Mouse (Mus musculus) forebrain, embryonic 10.5 days (tissue): ENCODE data around the gene Abcc9. TPM values are rescaled to one million over a fixed set of nuclear protein-coding genes. Genes with fewer than 3 reads are reported as not detected.

ENCODE experiments used
- DNase-seq: peaks from one replicate; pipeline ENCODE4 v3.0.0-alpha.2; 2017; ENCODE audit warnings: low spot score; ENCODE audit errors: extremely low spot score
- H3K27ac ChIP-seq: fragments of 300-500 bp; sonication (generic); 2 replicates; pipeline ENCODE4 v1.5.1; 2016; ENCODE audit warnings: mild to moderate bottlenecking
- H3K27me3 ChIP-seq: fragments of 300-500 bp; sonication (generic); 2 replicates; pipeline ENCODE4 v1.6.1; 2016; ENCODE audit warnings: mild to moderate bottlenecking; ENCODE audit not compliant: poor library complexity, severe bottlenecking
- H3K36me3 ChIP-seq: fragments of 300-500 bp; sonication (generic); replicated peaks from 2 replicates; pipeline ENCODE4 v1.6.1; 2016; ENCODE audit warnings: mild to moderate bottlenecking, moderate library complexity
- H3K4me1 ChIP-seq: fragments of 300-500 bp; sonication (generic); 2 replicates; pipeline ENCODE4 v1.6.1; 2016
- H3K4me3 ChIP-seq: fragments of 300-500 bp; sonication (generic); 2 replicates; pipeline ENCODE4 v1.5.1; 2016; ENCODE audit warnings: mild to moderate bottlenecking, moderate library complexity
- H3K9me3 ChIP-seq: fragments of 300-500 bp; sonication (generic); 2 replicates; pipeline ENCODE4 v1.6.1; 2016; ENCODE audit warnings: mild to moderate bottlenecking, moderate library complexity
- WGBS: fragments of 180-500 bp; shearing (Covaris S2); methylation state at CpG from one replicate; pipeline ENCODE4 v1.1.7; 2016; 5-methylcytosine and 5-hydroxymethylcytosine counted together
- polyA plus RNA-seq: library from polyadenylated mRNA; unstranded; fragments of >200 nt; fragmentation: Nextera tagmentation; extraction: Ambion mirVana; gene quantifications from 2 replicates; pipeline ENCODE4 v1.2.1, GENCODE M21; 2016

Abcc9 gene
- polyA plus RNA-seq, 1 experiment from 2014 or later: 1.0 TPM

DNA sequence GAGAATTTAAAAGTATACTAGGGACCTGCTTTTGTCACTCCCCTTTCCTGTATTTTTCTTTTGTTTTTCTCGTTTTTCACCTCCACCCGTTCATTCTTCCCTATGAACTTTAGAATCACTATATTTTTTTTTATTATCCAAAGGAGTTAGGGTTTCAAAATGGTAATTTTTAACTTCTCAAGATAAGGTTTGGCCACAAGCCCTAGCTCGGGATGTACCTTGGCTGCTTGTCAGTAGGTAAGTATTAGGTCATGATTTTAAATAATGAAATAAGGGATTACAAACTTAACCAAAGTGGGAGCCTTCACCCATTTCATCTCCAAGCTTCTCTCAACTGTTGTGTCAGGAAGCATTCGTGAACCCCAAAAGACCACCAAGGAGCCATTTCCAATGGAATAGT, 23.9 kb upstream of the Abcc9 start:
- no peaks in the 10 kb centered on the region for H3K27me3 ChIP-seq
- 0 out of 2 replicates have a peak, but pooled peaks cover 3% of the 10 kb centered on the region for H3K9me3 ChIP-seq
- DNase-seq: no peak
- no peaks in the 10 kb centered on the region for H3K36me3 ChIP-seq
- no peak overlapping the region for H3K27ac ChIP-seq
- no peak overlapping the region for H3K4me3 ChIP-seq
- 90% methylated on average over 4 of the region's 4 CpGs for WGBS
- H3K4me1 ChIP-seq: no peaks in the 10 kb centered on the region

DNA sequence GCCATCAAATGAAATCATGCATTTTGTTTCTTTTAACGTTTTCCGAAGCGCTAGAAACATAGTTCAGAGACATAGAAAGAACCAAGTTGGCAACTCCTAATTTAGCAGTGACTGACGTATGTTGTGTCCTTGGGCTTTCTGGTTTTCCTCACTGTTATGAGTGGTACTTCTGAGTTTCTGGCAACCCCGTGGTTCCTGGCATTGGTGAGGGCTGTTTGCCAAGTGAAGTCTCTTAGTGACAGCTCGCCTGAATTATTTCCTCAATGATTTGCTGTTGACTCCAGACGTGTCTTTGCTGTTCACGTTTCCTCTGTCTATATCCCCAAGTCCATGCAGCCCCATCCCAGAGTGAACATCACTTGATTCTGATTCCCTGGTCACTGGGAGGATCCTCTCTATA, 19.6 kb upstream of the Abcc9 start:
- no peaks in the 10 kb centered on the region for H3K4me1 ChIP-seq
- no peak for DNase-seq
- no peaks in the 10 kb centered on the region for H3K36me3 ChIP-seq
- H3K27ac ChIP-seq: no peak overlapping the region
- no peaks in the 10 kb centered on the region for H3K27me3 ChIP-seq
- no peak overlapping the region for H3K4me3 ChIP-seq
- H3K9me3 ChIP-seq: 0 out of 2 replicates have a peak, but pooled peaks cover 3% of the 10 kb centered on the region
- WGBS: 90% methylated on average over 8 of the region's 8 CpGs

DNA sequence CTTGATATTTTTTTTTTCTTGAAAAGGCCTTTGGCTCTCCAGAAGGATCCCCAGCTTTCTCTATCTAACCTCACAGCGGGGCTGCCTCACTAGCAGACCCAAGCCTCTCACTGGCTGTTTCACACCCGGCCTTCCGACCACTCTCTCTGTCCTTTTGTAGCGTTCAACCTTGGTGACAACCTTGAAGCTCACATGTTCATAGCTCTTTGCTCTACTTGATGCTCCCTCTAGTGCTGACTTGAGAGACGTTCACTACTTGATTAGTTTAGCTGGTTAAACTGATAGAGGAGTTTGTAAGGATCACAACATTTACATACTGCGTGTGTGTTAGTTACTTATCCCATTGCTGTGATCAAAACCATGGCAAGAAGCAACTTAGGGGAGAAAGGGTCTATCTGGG, 18.5 kb upstream of the Abcc9 start:
- H3K27me3 ChIP-seq: no peaks in the 10 kb centered on the region
- H3K9me3 ChIP-seq: 0 out of 2 replicates have a peak, but pooled peaks cover 3% of the 10 kb centered on the region
- no peak overlapping the region for H3K27ac ChIP-seq
- WGBS: 75% methylated on average over 6 of the region's 6 CpGs
- no peaks in the 10 kb centered on the region for H3K4me1 ChIP-seq
- H3K36me3 ChIP-seq: no peaks in the 10 kb centered on the region
- no peak for DNase-seq
- H3K4me3 ChIP-seq: no peak overlapping the region

DNA sequence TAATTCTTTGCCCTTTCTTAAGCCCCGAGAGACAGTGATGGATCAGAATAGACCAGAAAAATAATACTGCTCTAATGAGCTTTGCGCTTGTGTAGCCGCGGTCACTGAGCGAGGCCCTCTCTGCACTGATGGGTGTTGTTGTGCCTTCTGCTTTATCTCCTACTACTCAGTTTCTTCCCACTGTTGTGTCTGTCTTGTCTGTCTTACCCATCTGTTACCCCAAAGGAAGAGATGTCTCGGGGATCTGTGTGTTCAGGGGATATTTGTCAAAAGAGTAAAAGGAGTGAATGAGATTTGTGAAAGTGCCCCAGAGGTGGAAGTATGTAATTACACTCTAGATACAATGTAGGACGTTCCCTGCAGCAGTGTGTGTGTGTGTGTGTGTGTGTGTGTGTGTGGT, 16.1 kb upstream of the Abcc9 start:
- DNase-seq: no peak
- no peaks in the 10 kb centered on the region for H3K36me3 ChIP-seq
- 88% methylated on average over 7 of the region's 7 CpGs for WGBS
- H3K27ac ChIP-seq: no peak overlapping the region
- H3K27me3 ChIP-seq: no peaks in the 10 kb centered on the region
- H3K4me1 ChIP-seq: no peaks in the 10 kb centered on the region
- H3K4me3 ChIP-seq: no peak overlapping the region
- H3K9me3 ChIP-seq: 0 out of 2 replicates have a peak, but pooled peaks cover 3% of the 10 kb centered on the region

DNA sequence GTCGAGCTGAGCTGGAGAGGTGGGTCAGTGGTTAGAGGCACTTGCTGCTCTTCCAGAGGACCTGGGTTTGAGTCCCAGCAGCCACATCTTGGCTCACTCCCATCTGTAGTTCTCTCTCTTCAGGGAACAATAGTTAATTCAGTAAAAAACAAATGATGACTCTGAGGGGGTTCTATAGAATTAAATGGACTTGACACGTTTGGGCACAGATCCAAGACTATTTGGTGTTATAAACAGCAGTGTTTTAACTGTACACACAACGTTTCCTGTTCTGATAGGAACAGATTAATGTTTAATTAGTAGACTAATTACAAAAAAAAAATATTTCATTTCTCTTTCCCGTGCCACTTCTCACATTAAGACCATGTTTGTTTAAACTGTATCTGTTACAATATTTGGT, 15.1 kb upstream of the Abcc9 start:
- Histone ChIP-seq H3K4me1 (no peaks in the 10 kb centered on the region), H3K9me3 (no peaks in the 10 kb centered on the region), H3K4me3 (no peak overlapping the region), H3K27ac (no peak overlapping the region), H3K36me3 (no peaks in the 10 kb centered on the region), H3K27me3 (no peaks in the 10 kb centered on the region)
- no peak for DNase-seq
- 78% methylated on average over 4 of the region's 4 CpGs for WGBS

DNA sequence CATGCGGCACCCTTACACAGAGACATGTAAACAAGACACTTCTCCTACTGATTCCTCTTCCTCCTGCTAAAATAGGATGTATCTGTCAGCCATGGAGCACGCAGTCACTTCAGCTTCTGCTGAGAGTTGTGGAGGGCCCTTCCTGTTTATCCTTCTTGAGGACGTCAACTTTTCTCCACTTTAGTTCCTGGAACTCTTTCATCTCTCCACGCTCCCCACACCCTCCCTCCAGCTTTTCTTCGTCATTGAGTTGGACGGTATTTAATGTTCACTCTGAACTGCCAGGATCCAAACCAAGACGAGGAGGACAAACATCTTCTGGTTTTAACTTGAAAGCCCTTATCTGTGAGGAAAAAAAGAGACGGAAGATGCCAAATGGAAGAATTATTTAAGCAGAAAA, 12.9 kb upstream of the Abcc9 start:
- Histone ChIP-seq H3K4me1 (no peaks in the 10 kb centered on the region), H3K27ac (no peak overlapping the region), H3K9me3 (no peaks in the 10 kb centered on the region), H3K27me3 (no peaks in the 10 kb centered on the region), H3K36me3 (no peaks in the 10 kb centered on the region), H3K4me3 (no peak overlapping the region)
- WGBS: 91% methylated on average over 8 of the region's 8 CpGs
- DNase-seq: no peak

DNA sequence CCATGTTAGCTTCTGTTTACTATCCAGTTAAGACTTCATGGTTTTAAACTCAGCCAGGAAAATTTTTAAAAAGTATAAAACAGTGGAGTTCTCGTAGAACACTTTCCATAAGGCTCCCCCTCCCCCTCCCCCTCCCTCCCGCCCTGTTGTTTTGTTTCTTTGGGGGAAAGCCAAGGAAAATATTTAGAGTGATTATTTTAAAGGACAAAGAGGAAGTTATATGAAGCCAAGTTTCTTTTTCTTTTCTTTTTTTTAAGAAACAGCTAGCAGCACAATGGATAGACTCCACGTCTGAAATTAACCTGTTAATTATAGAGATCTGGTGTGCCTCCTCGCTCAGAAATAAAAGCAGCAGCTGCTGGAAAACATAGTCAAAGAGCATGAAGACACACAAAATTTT, 9.0 kb upstream of the Abcc9 start:
- no peaks in the 10 kb centered on the region for H3K36me3 ChIP-seq
- H3K4me3 ChIP-seq: no peak overlapping the region
- H3K27ac ChIP-seq: no peak overlapping the region
- H3K9me3 ChIP-seq: no peaks in the 10 kb centered on the region
- no peak for DNase-seq
- no peaks in the 10 kb centered on the region for H3K4me1 ChIP-seq
- H3K27me3 ChIP-seq: no peaks in the 10 kb centered on the region
- 56% methylated on average over 4 of the region's 4 CpGs for WGBS

DNA sequence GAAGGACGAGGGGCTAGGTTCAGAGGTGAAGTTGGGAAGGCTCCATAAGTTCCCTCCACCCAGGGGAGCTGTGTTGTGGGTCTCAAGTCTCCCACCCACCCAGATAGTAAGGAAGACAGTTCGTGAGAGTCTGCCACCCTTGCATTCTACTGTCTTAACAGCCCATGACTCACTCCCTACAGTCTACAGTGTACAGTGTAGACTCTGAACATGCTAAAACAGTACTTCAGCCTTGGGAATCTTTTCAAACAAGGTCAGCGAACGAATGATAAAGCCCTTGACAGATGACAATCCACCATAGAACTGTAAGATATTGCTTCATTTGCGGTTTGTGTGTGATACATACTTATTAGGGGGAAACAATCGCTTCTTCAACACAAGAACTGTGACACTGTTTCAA, 8.6 kb upstream of the Abcc9 start:
- Histone ChIP-seq H3K27me3 (no peaks in the 10 kb centered on the region), H3K4me3 (no peak overlapping the region), H3K9me3 (no peaks in the 10 kb centered on the region), H3K27ac (no peak overlapping the region), H3K36me3 (no peaks in the 10 kb centered on the region), H3K4me1 (no peaks in the 10 kb centered on the region)
- 83% methylated on average over 6 of the region's 6 CpGs for WGBS
- no peak for DNase-seq

DNA sequence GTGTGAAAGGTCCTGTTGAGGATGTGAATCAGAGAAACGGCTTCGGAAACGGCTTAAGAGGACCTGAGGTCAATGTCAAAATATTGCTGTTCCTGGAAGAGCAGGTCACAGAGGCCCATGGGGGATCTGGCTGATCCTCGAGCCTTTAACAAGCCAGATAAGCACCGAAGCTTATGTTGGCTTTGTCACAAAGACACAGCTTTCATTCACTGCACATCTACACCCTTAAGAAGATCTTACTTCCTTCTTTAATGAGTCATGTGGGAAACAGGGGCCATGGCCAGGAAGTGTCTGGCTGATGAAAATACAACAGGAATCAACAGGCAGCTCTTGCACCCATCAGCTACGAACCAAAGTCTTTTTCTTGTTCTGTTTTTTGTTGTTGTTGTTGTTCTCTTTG, 6.3 kb upstream of the Abcc9 start:
- WGBS: 89% methylated on average over 6 of the region's 6 CpGs
- no peak overlapping the region for H3K27ac ChIP-seq
- no peak for DNase-seq
- H3K27me3 ChIP-seq: peaks cover 6% of the 10 kb centered on the region; the same call in 1 of the 2 replicates
- no peaks in the 10 kb centered on the region for H3K4me1 ChIP-seq
- H3K9me3 ChIP-seq: no peaks in the 10 kb centered on the region
- H3K4me3 ChIP-seq: no peak overlapping the region
- no peaks in the 10 kb centered on the region for H3K36me3 ChIP-seq

DNA sequence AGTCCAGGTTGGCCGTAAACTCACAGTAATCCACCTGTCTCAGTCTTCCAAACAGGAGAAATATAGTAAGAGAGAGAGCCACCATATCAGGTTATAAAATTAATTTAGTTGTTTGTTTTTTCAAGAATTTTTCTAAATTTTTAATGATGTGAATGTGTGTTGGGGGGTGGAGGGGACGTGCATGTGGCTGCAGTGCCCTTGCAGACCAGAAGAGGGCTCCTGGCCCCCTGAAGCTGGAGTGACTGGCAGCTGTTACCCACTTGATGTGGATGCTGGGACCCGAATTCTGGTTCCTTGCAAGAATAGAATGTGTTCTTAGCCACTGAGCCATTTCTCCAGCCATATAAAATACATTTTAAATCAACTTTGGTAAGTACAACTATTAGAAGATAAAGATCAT, 4.6 kb upstream of the Abcc9 start:
- no peak for DNase-seq
- H3K27ac ChIP-seq: no peak overlapping the region
- H3K9me3 ChIP-seq: no peaks in the 10 kb centered on the region
- H3K36me3 ChIP-seq: no peaks in the 10 kb centered on the region
- peaks cover 7% of the 10 kb centered on the region for H3K4me1 ChIP-seq
- 75% methylated on average over 3 of the region's 3 CpGs for whole genome bisulfite sequencing
- peaks cover 18% of the 10 kb centered on the region for H3K27me3 ChIP-seq
- no peak overlapping the region for H3K4me3 ChIP-seq

DNA sequence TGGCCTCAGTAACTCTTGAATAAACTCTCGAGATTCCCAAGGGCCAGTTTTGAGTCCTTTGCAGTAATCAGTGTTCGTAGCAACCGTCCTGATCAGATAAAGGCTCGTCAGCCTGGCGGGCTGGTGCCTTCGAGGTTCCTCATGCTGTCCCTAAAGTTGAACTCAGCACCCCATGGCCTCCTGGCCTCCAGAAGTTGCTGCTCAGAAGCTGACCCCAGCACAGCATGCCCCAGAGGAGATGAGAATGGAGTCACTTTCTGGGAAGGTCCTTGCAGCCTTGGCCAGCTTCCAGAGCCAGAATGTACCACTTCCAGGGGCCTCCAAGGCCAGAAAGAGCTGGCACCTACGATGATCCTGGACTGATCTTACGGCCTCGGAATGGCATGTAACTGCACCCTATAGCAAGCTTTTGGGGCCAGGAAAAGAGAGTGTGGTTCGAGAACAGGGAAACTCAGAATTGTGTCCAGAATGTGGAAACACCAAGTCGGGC, 1.4 kb upstream of the Abcc9 start:
- no peak overlapping the region for H3K4me3 ChIP-seq
- no peak overlapping the region for H3K27ac ChIP-seq
- no peaks in the 10 kb centered on the region for H3K9me3 ChIP-seq
- peaks cover 7% of the 10 kb centered on the region for H3K4me1 ChIP-seq
- peaks cover 29% of the 10 kb centered on the region for H3K27me3 ChIP-seq
- DNase-seq: no peak
- no peaks in the 10 kb centered on the region for H3K36me3 ChIP-seq
- WGBS: 82% methylated on average over 11 of the region's 11 CpGs

DNA sequence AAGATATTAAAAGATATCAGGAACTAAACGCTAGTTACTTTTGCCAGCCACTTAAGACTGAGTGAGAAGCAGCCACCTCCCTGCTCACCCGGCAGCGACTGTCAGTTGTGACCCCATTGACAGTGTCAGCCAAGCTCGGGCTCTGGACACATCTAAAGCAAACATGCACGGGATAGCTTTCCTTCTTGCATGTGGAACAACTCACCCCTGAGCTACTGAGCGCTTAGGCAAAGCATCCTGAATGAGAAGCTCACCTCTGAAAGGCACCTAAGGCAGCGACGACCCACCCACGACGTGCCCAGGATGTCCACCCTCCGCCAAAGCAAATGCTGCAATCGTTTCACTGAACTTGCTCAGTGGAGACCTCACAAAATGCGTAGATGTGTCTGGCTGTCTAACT, 954 bp downstream of the Abcc9 start:
- no peaks in the 10 kb centered on the region for H3K9me3 ChIP-seq
- no peaks in the 10 kb centered on the region for H3K36me3 ChIP-seq
- H3K27me3 ChIP-seq: peaks cover 29% of the 10 kb centered on the region
- WGBS: 78% methylated on average over 13 of the region's 13 CpGs
- no peak overlapping the region for H3K27ac ChIP-seq
- DNase-seq: no peak
- H3K4me1 ChIP-seq: peaks cover 7% of the 10 kb centered on the region
- no peak overlapping the region for H3K4me3 ChIP-seq

DNA sequence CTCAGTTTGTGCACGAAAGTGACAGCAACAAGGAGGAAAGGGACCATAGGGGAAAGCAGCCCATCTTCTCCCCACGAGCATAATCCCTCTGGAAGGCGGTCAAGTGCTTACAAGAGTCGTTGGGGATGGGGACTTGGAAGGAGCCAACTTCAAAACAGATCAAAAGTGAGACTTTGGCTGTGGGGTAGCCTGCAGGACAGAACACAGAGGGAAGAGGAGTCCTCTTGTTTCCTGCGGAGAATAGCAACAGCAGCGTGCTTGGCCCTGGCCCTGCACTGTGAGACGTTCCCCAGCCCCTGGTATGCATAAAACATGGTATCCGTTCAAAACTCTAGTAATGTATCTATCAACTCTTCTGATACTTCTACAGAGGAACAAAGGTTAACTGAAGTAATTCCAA, 1.4 kb downstream of the Abcc9 start:
- DNase-seq: no peak
- 66% methylated on average over 8 of the region's 8 CpGs for WGBS

DNA sequence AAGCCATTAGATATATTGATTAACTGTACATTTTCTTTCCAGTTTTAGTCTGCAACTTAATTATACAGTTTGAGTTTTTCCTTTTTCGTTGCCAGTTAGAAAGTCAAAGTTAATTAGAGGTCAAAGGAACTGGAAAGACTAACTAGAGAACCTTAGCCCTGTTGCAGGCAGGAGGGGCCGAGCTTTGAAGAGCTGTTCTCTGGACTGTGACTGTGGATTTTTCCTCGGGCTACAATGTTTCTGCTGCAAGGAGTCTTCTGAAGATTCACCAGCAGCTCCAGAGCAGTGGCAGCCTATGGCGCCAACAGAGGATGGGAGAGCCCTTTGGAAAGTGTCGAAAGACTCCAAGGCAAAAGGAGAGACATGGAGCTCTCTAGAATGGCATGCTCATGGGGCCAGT, 10.0 kb downstream of the Abcc9 start:
- 83% methylated on average over 5 of the region's 5 CpGs for WGBS
- no peak overlapping the region for H3K27ac ChIP-seq
- H3K9me3 ChIP-seq: no peaks in the 10 kb centered on the region
- H3K4me1 ChIP-seq: no peaks in the 10 kb centered on the region
- no peak overlapping the region for H3K4me3 ChIP-seq
- DNase-seq: no peak
- no peaks in the 10 kb centered on the region for H3K36me3 ChIP-seq
- no peaks in the 10 kb centered on the region for H3K27me3 ChIP-seq

More for the DNA sequence above, 1.4 kb downstream of the Abcc9 start:
- no peaks in the 10 kb centered on the region for H3K9me3 ChIP-seq
- H3K4me3 ChIP-seq: no peak overlapping the region
- peaks cover 7% of the 10 kb centered on the region for H3K4me1 ChIP-seq
- no peaks in the 10 kb centered on the region for H3K36me3 ChIP-seq
- peaks cover 29% of the 10 kb centered on the region for H3K27me3 ChIP-seq
- no peak overlapping the region for H3K27ac ChIP-seq
